Mouse (Mus musculus): ENCODE measurements around the gene Tspan31. TPM values are rescaled to one million over a fixed set of nuclear protein-coding genes. Genes with fewer than 3 reads are reported as not detected.

Gene Tspan31
- 100 to 1,000 TPM; 106 to 118 TPM for total RNA-seq (2021)
- long read RNA-seq, experiment 1, transcript Tspan31-201 (6 exons, 1,556 nt) = major isoform, 119 of 143 reads
- long read RNA-seq, experiment 1, partial matches to known transcripts = 13 of 143 reads
- long read RNA-seq, experiment 1, other reads (novel, unspliced or antisense) = 11 of 143 reads
- long read RNA-seq, experiment 2, transcript Tspan31-201 (6 exons, 1,556 nt) = major isoform, 64 of 72 reads
- long read RNA-seq, experiment 2, partial matches to known transcripts = 0 of 72 reads
- long read RNA-seq, experiment 2, other reads (novel, unspliced or antisense) = 7 of 72 reads

DNA sequence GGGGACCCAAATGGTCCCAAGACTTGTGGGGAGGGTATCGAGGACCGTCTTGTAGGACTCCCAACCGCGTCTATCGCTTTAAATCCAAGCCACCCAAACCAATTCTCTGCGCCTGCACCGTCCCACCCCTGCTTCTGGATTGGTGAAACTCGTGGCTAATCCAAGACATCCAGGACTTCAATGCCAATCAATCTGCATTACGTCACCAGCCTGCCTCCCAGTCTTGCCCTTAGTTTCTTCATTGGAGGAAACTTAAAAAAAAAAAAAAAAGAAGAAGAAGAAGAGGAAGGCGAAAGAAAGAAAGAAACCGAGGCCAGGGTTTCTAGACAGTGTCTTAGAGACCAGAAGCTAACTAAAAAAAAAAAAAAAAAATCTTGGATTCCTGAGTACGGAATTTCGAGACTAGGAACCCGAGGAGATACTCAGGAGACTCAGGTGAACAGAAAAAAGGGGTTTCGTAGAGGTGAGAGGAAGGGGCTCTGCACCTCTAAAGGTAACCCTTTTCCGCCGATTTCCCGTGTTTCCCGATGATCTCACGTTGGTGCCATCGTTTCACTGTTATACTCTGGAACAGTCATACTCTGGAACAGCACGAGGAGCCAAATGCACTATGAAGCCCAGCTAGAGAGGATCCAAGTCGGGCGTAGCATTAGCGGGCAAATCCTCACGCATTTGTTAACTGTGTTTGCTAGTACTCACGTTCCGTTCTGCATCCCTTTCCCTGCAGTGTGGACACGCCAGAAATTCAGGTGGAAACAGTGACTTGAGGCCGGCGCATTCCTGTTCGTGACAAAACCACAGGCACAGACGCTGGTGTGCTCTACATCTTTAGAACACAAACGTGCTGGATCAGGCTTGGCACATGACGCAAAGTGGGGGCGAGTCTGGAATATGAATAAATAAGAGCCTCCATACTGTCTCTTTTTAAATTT is at the start of gene Tspan31:
Tspan31 (minus strand) TSS at position 75 of the 932 bp plus-strand sequence.
- peak; percentile 94 for DNase-seq

GRCm38 (mm10) chr10:127119229-127119628 is 49.2 kb upstream of the Tspan31 start:
- no peak for DNase-seq

DNA sequence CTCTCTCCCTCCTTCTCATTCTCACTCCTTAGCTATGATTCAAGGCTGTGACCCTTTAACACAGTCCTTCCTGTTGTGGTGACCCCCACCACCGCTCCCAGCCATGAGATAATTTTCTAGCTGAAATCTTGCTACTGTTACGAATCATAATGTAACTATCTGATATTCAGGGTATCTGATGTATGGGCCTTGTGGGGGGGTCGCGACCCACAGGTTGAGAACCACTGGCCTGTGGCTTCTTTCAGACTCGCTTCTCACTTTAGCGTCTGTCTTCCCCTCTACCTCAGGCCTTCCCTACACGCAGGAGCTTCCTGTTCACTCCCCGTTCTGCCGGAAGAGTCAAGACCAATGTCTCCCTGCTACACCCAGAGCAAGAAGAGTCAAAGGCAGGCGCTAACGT is 48.4 kb upstream of the Tspan31 start:
- DNase-seq = no peak

DNA sequence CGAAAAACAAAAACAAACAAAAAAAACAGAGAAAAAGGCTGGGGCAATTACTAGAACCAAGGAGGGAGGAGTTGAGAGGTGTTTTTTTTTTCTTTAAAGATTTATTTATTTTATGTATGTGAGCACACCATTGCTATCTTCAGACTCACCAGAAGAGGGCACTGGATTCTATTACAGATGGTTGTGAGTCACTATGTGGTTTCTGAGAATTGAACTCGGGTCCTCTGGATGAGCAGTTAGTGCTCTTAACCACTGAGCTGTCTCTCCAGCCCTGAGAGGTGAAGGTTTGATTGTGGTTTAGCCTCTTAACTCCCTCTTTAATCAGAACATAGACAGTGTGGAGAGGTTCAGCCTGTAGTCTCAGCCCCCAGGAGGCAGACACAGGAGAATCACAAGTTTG is 45.0 kb upstream of the Tspan31 start:
- no peak for DNase-seq

GRCm38 (mm10) chr10:127114408-127114807 is 44.3 kb upstream of the Tspan31 start:
- DNase-seq = no peak

DNA sequence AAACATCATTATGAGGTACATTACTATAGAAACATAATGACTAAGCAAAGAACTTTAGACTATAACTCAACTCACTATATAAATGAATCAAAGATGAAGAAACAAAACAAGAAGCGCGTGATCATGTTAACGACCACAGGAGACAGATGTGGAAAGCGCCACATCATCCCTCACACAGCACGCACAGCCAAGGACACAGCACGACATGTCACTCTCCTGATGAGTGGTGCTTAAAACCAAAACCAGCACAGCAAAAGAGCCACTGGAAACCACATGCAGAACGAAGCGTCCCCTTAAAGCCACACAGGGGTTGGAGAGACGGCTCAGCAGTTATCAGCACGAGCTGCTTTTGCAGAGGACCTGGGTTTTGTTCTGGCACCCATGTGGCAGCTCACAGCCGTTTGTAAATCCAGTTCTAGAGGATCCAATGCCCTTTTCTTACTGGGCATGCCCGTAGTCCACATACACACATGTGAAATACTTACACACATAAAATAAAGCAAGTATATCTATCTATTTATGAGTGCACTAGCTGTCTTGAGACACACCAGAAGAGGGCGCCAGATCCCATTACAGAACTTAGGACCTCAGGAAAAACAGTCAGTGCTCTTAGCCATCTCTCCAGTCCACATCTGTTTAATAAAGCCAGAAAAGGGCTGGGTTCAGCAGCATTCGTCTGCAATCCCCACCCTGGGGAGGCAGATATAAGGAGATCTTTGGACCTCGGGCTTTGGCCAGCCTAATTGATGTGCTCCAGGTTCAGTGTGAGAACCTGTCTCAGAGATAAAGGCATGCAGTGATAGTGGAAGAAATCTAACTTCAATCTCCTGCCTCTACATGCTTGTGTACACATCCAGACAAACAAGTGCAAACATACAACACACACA is 41.2 kb upstream of the Tspan31 start:
- DNase-seq = no peak

- DNase-seq = no peak
These were observed 38.2 kb upstream of the Tspan31 start for GRCm38 (mm10) chr10:127108262-127108583.

DNA sequence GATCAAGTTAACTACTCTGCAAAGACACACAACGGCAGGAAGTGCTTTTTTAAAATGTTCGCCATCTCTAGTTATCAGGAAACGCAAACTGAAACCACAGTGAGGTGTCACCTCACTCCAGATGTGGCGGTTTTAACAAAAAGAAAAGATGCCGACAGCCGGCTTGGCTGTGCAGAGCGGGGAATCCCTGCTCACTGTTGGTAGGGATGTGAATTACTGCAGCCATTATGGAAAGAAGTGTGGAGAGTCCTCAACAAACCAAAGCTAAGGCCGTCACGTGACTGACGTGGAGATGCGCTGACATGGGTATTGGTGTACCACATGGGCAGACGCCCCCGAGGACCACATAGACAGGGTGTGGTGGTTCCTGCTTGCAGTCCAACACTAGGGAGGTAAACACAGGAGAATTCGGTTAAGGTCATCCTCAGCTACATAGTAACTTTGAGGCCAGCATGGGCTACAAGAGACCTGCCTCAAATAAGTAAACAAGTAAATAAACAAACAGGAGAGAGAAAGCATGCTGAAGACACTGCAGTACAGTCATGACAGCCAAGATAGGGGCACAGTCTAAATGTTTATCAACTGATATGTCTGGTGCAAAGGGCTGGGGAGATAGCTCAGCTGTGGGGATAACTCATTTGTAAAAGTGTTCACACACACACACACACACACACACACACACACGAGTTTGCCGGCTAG is 37.6 kb upstream of the Tspan31 start:
- no peak for DNase-seq

DNA sequence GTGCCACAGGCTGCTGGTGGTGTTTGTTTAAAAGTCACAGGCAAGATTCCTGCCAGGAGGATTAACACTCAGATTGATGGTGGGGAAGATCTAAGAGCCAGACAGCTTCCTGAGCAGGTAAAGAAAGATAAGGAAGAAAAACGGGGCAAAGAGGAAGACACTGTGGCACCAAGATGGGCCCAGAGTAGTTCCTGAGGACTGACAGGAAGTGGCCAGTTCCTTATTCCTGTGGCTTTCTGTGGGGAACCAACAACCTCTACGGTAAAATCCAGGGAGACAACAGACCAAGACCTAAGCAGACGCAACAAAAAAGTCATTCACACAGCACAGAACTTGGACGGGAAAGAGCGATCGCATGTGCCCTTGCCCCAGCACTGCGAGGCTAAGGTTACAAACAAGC is 33.6 kb upstream of the Tspan31 start:
- DNase-seq = no peak

DNA sequence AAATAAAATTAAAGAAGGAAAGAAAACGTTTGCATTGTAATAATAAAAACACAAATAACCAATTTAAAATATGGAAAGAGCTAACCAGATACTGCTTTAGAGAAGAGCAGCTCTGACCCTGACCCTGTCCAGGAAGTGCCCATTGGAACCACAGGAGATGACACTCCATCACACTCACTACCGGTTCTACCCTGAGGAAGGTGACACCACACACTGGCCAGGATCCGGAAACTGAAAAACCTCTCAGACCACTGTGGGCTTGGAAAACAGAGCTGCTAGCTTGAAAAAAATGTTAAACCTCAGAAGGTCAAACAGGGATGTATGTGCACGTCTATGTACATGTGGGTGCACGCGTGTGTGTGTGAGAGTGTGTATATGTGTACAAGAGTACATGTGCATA is 31.1 kb upstream of the Tspan31 start:
- no peak for DNase-seq

- DNase-seq = no peak
These were observed 30.4 kb upstream of the Tspan31 start for GRCm38 (mm10) chr10:127100414-127100813.

DNA sequence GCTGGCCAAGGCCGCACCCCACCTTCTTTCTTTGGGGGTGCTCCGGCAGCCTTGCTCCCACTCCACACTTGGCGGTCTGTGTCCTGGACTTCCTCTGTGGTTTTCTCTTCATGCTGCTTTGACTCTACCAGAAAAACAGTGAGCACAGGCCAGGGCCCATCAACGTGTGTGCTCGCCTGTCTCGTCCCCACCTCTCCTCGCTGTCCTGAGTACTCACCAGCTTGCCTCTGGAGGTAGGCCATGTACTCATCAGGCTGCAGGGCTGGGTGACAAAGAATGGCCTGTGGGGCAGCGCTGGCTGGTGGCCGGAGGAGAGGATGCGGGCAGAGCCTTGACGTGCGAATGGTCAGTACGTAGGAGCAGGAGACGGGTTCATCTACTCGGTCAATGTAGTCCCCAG is 29.8 kb upstream of the Tspan31 start:
- no peak for DNase-seq

DNA sequence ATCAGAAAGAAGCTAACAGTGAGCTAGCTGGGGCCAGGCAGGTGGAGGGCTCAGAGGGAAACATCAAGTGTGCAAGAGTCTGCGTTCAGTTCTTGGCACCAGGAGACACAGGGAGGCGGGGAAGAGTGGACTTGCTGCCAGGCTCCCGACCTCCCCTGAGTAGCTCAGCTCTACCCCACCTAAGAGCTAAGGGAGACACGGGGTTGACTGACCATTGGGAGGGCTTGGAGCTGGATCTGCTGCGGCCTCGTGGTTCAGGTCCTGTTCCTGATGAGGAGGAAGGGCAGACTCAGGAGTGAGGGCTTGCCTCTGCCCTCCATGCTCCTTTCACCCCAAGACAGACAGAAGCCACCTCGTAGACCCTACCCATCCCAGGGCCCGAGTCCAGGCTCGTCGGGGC is 29.1 kb upstream of the Tspan31 start:
- DNase-seq = no peak

- DNase-seq = no peak
These were observed 28.4 kb upstream of the Tspan31 start for GRCm38 (mm10) chr10:127098514-127098913.

- DNase-seq = no peak
These were observed 24.3 kb upstream of the Tspan31 start for GRCm38 (mm10) chr10:127094382-127094802.

DNA sequence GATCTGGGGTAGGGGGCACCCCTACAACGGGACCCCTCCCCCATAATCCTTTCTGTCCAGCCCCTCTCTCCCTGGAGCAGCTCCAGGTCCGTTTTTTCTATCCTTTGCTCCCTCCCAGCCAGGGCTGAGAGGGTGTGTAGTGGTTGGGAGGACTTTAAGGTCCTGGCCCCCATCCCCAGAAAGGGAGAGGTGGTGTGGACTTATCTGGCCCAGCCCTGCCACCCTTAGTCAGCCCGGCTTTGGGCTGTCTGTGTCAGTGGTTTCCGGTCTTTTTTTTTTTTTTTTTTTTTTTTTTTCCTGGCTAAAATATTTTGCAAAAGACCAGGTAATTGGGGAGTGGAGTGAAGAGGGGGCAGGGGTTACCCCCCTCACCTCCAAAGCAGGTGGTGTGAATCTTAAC is 22.7 kb upstream of the Tspan31 start:
- DNase-seq = no peak

DNA sequence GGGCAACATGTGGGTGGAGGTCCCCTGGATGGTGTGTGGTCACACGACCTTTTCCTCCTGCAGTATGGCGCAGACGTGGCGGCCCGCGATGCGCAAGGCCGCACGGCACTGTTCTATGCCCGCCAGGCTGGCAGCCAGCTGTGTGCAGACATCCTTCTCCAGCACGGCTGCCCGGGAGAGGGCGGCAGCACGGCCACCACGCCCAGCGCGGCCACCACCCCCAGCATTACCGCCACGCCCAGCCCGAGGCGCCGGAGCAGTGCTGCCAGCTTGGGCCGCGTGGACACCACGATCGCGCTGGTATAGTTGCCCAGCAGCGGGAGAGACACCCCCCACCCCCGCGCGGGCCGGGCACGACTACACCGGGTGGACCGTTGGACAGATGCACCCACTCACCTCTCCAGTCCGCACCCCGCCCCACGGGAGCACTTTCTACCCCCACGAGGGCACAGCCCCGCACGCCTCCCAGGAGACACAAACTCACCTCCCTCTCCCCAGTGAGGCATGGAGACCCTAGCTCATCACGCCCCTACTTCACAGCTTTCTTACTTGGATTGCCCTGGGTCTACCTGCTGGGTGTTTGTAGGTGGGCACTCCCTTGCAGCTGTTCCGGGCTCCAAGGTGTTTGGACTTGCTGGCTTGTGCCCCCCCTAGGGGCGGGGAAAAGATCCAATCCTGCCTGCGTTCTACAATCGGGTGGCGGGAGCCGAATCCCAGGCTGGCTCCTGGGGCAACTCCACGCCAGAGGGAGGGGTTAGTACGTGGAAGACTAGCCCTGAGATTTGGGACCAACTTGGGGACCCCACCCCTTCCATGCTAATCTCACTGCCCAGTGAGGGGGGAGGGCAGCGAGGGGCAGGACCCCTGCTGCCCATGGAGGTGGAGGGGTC is 21.7 kb upstream of the Tspan31 start:
- DNase-seq = peak; percentile 70 to 77

- peak; percentile 71 to 81 for DNase-seq
These were observed 20.7 kb upstream of the Tspan31 start for GRCm38 (mm10) chr10:127090560-127091411.

- DNase-seq = no peak
These were observed 15.6 kb upstream of the Tspan31 start for GRCm38 (mm10) chr10:127085633-127086032.

- no peak for DNase-seq
These were observed 15.0 kb upstream of the Tspan31 start for GRCm38 (mm10) chr10:127085052-127085451.

Data from adrenal gland, postnatal 36 days (tissue).